Mouse (Mus musculus) olfactory bulb, adult 2 months (tissue): ENCODE measurements around the gene N4bp2l1.

Experiments used
- CTCF ChIP-seq: fragments of 200-500 bp; IDR thresholded peaks from 2 replicates; pipeline ENCODE4 v1.5.1; 2012; ENCODE audit warnings: low read depth, mild to moderate bottlenecking, low read length, moderate library complexity; ENCODE audit not compliant: insufficient read depth
- POLR2A ChIP-seq: fragments of 200-500 bp; IDR thresholded peaks from 2 replicates; pipeline ENCODE4 v1.6.1; 2012; ENCODE audit warnings: mild to moderate bottlenecking, low read depth, low read length, moderate library complexity; ENCODE audit not compliant: insufficient read depth

DNA sequence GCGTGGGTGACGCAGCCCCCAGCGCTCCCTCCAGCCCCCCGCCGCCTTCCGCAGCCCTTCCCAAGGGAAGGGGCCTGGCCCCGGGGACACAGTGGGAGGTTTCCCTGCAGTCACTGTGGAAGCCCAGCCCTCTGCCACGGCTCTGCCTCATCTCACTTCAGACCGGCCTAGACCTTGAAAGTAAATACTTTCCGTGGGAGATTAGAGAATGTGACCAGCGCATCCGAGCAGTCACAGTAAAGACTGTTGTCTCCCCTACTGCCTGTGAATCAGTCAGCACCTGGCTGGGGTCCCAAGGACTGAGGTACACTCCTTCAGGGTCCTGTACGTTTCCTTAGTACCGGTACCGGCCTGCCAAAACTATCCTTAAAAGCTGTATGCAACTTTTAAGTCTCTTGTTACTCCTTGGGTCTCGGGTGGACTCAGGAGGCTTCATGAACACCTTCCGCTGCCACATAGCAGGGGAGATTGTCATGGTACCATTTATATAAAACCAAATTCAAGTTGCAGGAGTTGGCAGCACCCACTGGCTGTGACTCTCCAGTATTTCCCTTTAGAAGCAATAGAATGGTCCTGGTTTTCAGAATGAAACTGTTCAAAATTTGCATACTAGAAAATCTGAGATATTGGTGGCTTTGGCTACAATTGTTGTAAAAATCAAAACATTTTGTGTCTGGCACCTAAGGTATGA lies 2.2 kb downstream of the N4bp2l1 start:
- TF ChIP-seq CTCF (no peak), POLR2A (no peak; the same call in 1 of the 2 replicates)
